Mouse (Mus musculus): ENCODE measurements at regions not wholly inside any gene's neighbourhood (a gene's known extent, or its start where the extent isn't known, plus 50 kb on each side); places are given as distances from the start of the nearest gene placed in this dataset.

- DNase-seq (ENCODE audit: low spot score in 2 of 2): peak in 1 of 2 experiments; percentile 2
Measured at GRCm38 (mm10) chr11:18437834-18438611, 484.3 kb upstream of the Etaa1 start.

- DNase-seq (ENCODE audit: low spot score in 2 of 2): no peak
Measured at GRCm38 (mm10) chr11:18421076-18421475, 467.4 kb upstream of the Etaa1 start.

- DNase-seq (ENCODE audit: low spot score in 2 of 2): peak; percentile 13 to 20
Measured at GRCm38 (mm10) chr11:18413769-18414168, 460.1 kb upstream of the Etaa1 start.

- no peak for DNase-seq (ENCODE audit: low spot score in 2 of 2)
Measured at GRCm38 (mm10) chr11:18408071-18408752, 454.5 kb upstream of the Etaa1 start.

GRCm38 (mm10) chr11:18399561-18399960 is 445.9 kb upstream of the Etaa1 start:
- DNase-seq (ENCODE audit: low spot score in 2 of 2): no peak

- DNase-seq (ENCODE audit: low spot score in 2 of 2): no peak
Measured at GRCm38 (mm10) chr11:18396397-18396796, 442.7 kb upstream of the Etaa1 start.

- DNase-seq (ENCODE audit: low spot score in 2 of 2): no peak
Measured at GRCm38 (mm10) chr11:18395631-18396030, 442.0 kb upstream of the Etaa1 start.

GRCm38 (mm10) chr11:18372813-18373332 is 419.2 kb upstream of the Etaa1 start:
- no peak for DNase-seq (ENCODE audit: low spot score in 2 of 2)

GRCm38 (mm10) chr11:18371304-18371703 is 417.6 kb upstream of the Etaa1 start:
- DNase-seq (ENCODE audit: low spot score in 2 of 2): no peak

- DNase-seq (ENCODE audit: low spot score in 2 of 2): no peak
Measured at GRCm38 (mm10) chr11:18370861-18371260, 417.2 kb upstream of the Etaa1 start.

- DNase-seq (ENCODE audit: low spot score in 2 of 2): no peak
Measured at GRCm38 (mm10) chr11:18354866-18355265, 401.2 kb upstream of the Etaa1 start.

GRCm38 (mm10) chr11:18354156-18354555 is 400.5 kb upstream of the Etaa1 start:
- DNase-seq (ENCODE audit: low spot score in 2 of 2): no peak

- no peak for DNase-seq (ENCODE audit: low spot score in 2 of 2)
Measured at GRCm38 (mm10) chr11:18347841-18348240, 394.2 kb upstream of the Etaa1 start.

GRCm38 (mm10) chr11:18313510-18314301 is 360.0 kb upstream of the Etaa1 start:
- no peak for DNase-seq (ENCODE audit: low spot score in 2 of 2)

- no peak for DNase-seq (ENCODE audit: low spot score in 2 of 2)
Measured at GRCm38 (mm10) chr11:18296194-18297125, 342.8 kb upstream of the Etaa1 start.

- DNase-seq (ENCODE audit: low spot score in 2 of 2): no peak
Measured at GRCm38 (mm10) chr11:18278585-18279136, 325.0 kb upstream of the Etaa1 start.

- no peak for DNase-seq (ENCODE audit: low spot score in 2 of 2)
Measured at GRCm38 (mm10) chr11:18272392-18272791, 318.7 kb upstream of the Etaa1 start.

GRCm38 (mm10) chr11:18266161-18266560 is 312.5 kb upstream of the Etaa1 start:
- no peak for DNase-seq (ENCODE audit: low spot score in 2 of 2)

GRCm38 (mm10) chr11:18262901-18263300 is 309.2 kb upstream of the Etaa1 start:
- no peak for DNase-seq (ENCODE audit: low spot score in 2 of 2)

GRCm38 (mm10) chr11:18249236-18249635 is 295.6 kb upstream of the Etaa1 start:
- DNase-seq (ENCODE audit: low spot score in 2 of 2): no peak
